Mouse (Mus musculus): ENCODE results near the gene Gm10447. TPM values are rescaled to one million over a fixed set of nuclear protein-coding genes. Genes with fewer than 3 reads are reported as not detected.

The Gm10447 gene
- total RNA-seq, 2 experiments from 2014 or later, result 0.36 to 0.51 TPM

- DNase-seq (ENCODE audit: low spot score in 2 of 2), result no peak
These were observed 22.4 kb upstream of the Gm10447 start for GRCm38 (mm10) chr11:53479171-53479782.

GRCm38 (mm10) chr11:53478383-53479170, 21.7 kb upstream of the Gm10447 start:
- no peak for DNase-seq (ENCODE audit: low spot score in 2 of 2)

- DNase-seq (ENCODE audit: low spot score in 2 of 2), result no peak
These were observed 20.9 kb upstream of the Gm10447 start for GRCm38 (mm10) chr11:53477833-53478232.

GRCm38 (mm10) chr11:53475620-53476019, 18.7 kb upstream of the Gm10447 start:
- DNase-seq (ENCODE audit: low spot score in 2 of 2), result no peak

GRCm38 (mm10) chr11:53472709-53473108, 15.8 kb upstream of the Gm10447 start:
- DNase-seq (ENCODE audit: low spot score in 2 of 2), result no peak

- peak; percentile 70 to 75 for DNase-seq (ENCODE audit: low spot score in 2 of 2)
These were observed 13.2 kb upstream of the Gm10447 start, which contains the start of gene Gm9837 for GRCm38 (mm10) chr11:53469968-53470695. Gm9837 (minus strand) TSS chr11:53470479.

GRCm38 (mm10) chr11:53469294-53469967, 12.5 kb upstream of the Gm10447 start:
- DNase-seq (ENCODE audit: low spot score in 2 of 2), result no peak

GRCm38 (mm10) chr11:53466231-53466971, 9.5 kb upstream of the Gm10447 start:
- DNase-seq (ENCODE audit: low spot score in 2 of 2), result peak in 1 of 2 experiments; percentile 44

GRCm38 (mm10) chr11:53463551-53464424, 6.9 kb upstream of the Gm10447 start:
- DNase-seq (ENCODE audit: low spot score in 2 of 2), result no peak

GRCm38 (mm10) chr11:53461727-53462126, 4.8 kb upstream of the Gm10447 start:
- no peak for DNase-seq (ENCODE audit: low spot score in 2 of 2)

- no peak for DNase-seq (ENCODE audit: low spot score in 2 of 2)
These were observed 3.3 kb upstream of the Gm10447 start for GRCm38 (mm10) chr11:53460192-53460591.

GRCm38 (mm10) chr11:53458996-53459395, 2.1 kb upstream of the Gm10447 start:
- DNase-seq (ENCODE audit: low spot score in 2 of 2), result no peak

- DNase-seq (ENCODE audit: low spot score in 2 of 2), result no peak
These were observed 553 bp upstream of the Gm10447 start for GRCm38 (mm10) chr11:53457372-53457954.

GRCm38 (mm10) chr11:53453031-53453430, 3.9 kb downstream of the Gm10447 start:
- no peak for DNase-seq (ENCODE audit: low spot score in 2 of 2)

GRCm38 (mm10) chr11:53452396-53452795, 4.5 kb downstream of the Gm10447 start:
- no peak for DNase-seq (ENCODE audit: low spot score in 2 of 2)

GRCm38 (mm10) chr11:53451361-53451760, 5.5 kb downstream of the Gm10447 start:
- no peak for DNase-seq (ENCODE audit: low spot score in 2 of 2)

GRCm38 (mm10) chr11:53450070-53450705, 6.7 kb downstream of the Gm10447 start:
- DNase-seq (ENCODE audit: low spot score in 2 of 2), result no peak

- no peak for DNase-seq (ENCODE audit: low spot score in 2 of 2)
These were observed 8.4 kb downstream of the Gm10447 start for GRCm38 (mm10) chr11:53448529-53448928.

GRCm38 (mm10) chr11:53447996-53448395, 8.9 kb downstream of the Gm10447 start:
- no peak for DNase-seq (ENCODE audit: low spot score in 2 of 2)

Data from adrenal gland, postnatal 4 days (tissue).